Mouse (Mus musculus): ENCODE results near the gene Pdyn. TPM values are rescaled to one million over a fixed set of nuclear protein-coding genes. Genes with fewer than 3 reads are reported as not detected.

The Pdyn gene
- 20.0 and 22.0 TPM in 2 replicates for polyA plus RNA-seq (2015; fragmentation: Nextera tagmentation; extraction: Ambion mirVana)

GRCm38 (mm10) chr2:129699484-129700158 lies at the start of gene Pdyn:
Gene Pdyn (minus strand): TSS chr2:129699844.
- ATAC-seq = peak; percentile 83
- peak within 1 kb of the TSS; percentile 55 for H3K4me2 ChIP-seq (ENCODE audit: low read length)
- 9% methylated on average over 20 of the region's 20 CpGs for WGBS
- H3K27ac ChIP-seq (ENCODE audit: low read depth, low read length) = no peak within 1 kb of the TSS
- H3K9me3 ChIP-seq (ENCODE audit: control insufficient read depth, low read length) = no peaks in the 10 kb centered on the region
- H3K9ac ChIP-seq (ENCODE audit: low read depth, low read length) = peak within 1 kb of the TSS; percentile 36
- H3K27me3 ChIP-seq (replicated peaks; ENCODE audit: control insufficient read depth, insufficient read depth, low read length) = no peaks in the 10 kb centered on the region; the same call in 1 of the 2 replicates
- no peaks in the 10 kb centered on the region for H3K36me3 ChIP-seq (ENCODE audit: control insufficient read depth, insufficient read depth, low read length)
- no peaks in the 10 kb centered on the region; the same call in 1 of the 2 replicates for H3K4me1 ChIP-seq (ENCODE audit: control insufficient read depth, insufficient read depth, low read depth, low read length)
- H3K4me3 ChIP-seq (ENCODE audit: low read length) = peak within 1 kb of the TSS; percentile 28

- Histone ChIP-seq H3K9me3 (ENCODE audit: control insufficient read depth, low read length) (no peaks in the 10 kb centered on the region), H3K27me3 (replicated peaks; ENCODE audit: control insufficient read depth, insufficient read depth, low read length) (no peaks in the 10 kb centered on the region), H3K4me2 (ENCODE audit: low read length) (no peak overlapping the region), H3K9ac (ENCODE audit: low read depth, low read length) (no peak overlapping the region), H3K4me3 (ENCODE audit: low read length) (no peak overlapping the region), H3K36me3 (ENCODE audit: control insufficient read depth, insufficient read depth, low read length) (no peaks in the 10 kb centered on the region), H3K27ac (ENCODE audit: low read depth, low read length) (no peak overlapping the region), H3K4me1 (ENCODE audit: control insufficient read depth, insufficient read depth, low read depth, low read length) (no peaks in the 10 kb centered on the region)
- no peak for ATAC-seq
- 87% methylated on average over 7 of the region's 7 CpGs for WGBS
These were observed 42.4 kb upstream of the Pdyn start for GRCm38 (mm10) chr2:129742016-129742415.

GRCm38 (mm10) chr2:129740515-129740914 lies 40.9 kb upstream of the Pdyn start:
- 82% methylated on average over 3 of the region's 3 CpGs for WGBS
- no peak for ATAC-seq
- Histone ChIP-seq H3K27me3 (replicated peaks; ENCODE audit: control insufficient read depth, insufficient read depth, low read length) (no peaks in the 10 kb centered on the region), H3K27ac (ENCODE audit: low read depth, low read length) (no peak overlapping the region), H3K9ac (ENCODE audit: low read depth, low read length) (no peak overlapping the region), H3K9me3 (ENCODE audit: control insufficient read depth, low read length) (no peaks in the 10 kb centered on the region), H3K4me2 (ENCODE audit: low read length) (no peak overlapping the region), H3K4me1 (ENCODE audit: control insufficient read depth, insufficient read depth, low read depth, low read length) (no peaks in the 10 kb centered on the region), H3K36me3 (ENCODE audit: control insufficient read depth, insufficient read depth, low read length) (no peaks in the 10 kb centered on the region), H3K4me3 (ENCODE audit: low read length) (no peak overlapping the region)

GRCm38 (mm10) chr2:129734031-129734430 lies 34.4 kb upstream of the Pdyn start:
- no peaks in the 10 kb centered on the region for H3K36me3 ChIP-seq (ENCODE audit: control insufficient read depth, insufficient read depth, low read length)
- H3K27me3 ChIP-seq (replicated peaks; ENCODE audit: control insufficient read depth, insufficient read depth, low read length) = no peaks in the 10 kb centered on the region
- 92% methylated on average over 8 of the region's 8 CpGs for WGBS
- no peak overlapping the region for H3K4me2 ChIP-seq (ENCODE audit: low read length)
- H3K9me3 ChIP-seq (ENCODE audit: control insufficient read depth, low read length) = no peaks in the 10 kb centered on the region
- H3K9ac ChIP-seq (ENCODE audit: low read depth, low read length) = no peak overlapping the region
- H3K4me3 ChIP-seq (ENCODE audit: low read length) = no peak overlapping the region
- no peak for ATAC-seq
- H3K4me1 ChIP-seq (ENCODE audit: control insufficient read depth, insufficient read depth, low read depth, low read length) = no peaks in the 10 kb centered on the region
- H3K27ac ChIP-seq (ENCODE audit: low read depth, low read length) = no peak overlapping the region

GRCm38 (mm10) chr2:129729681-129730080 lies 30.0 kb upstream of the Pdyn start:
- no peaks in the 10 kb centered on the region for H3K9me3 ChIP-seq (ENCODE audit: control insufficient read depth, low read length)
- no peaks in the 10 kb centered on the region for H3K27me3 ChIP-seq (replicated peaks; ENCODE audit: control insufficient read depth, insufficient read depth, low read length)
- 83% methylated on average over 1 of the region's 1 CpGs for WGBS
- ATAC-seq = no peak
- H3K4me2 ChIP-seq (ENCODE audit: low read length) = no peak overlapping the region
- H3K9ac ChIP-seq (ENCODE audit: low read depth, low read length) = no peak overlapping the region
- H3K36me3 ChIP-seq (ENCODE audit: control insufficient read depth, insufficient read depth, low read length) = no peaks in the 10 kb centered on the region
- H3K4me3 ChIP-seq (ENCODE audit: low read length) = no peak overlapping the region
- no peaks in the 10 kb centered on the region for H3K4me1 ChIP-seq (ENCODE audit: control insufficient read depth, insufficient read depth, low read depth, low read length)
- no peak overlapping the region for H3K27ac ChIP-seq (ENCODE audit: low read depth, low read length)

GRCm38 (mm10) chr2:129715671-129716070 lies 16.0 kb upstream of the Pdyn start:
- no peaks in the 10 kb centered on the region for H3K27me3 ChIP-seq (replicated peaks; ENCODE audit: control insufficient read depth, insufficient read depth, low read length)
- H3K4me3 ChIP-seq (ENCODE audit: low read length) = no peak overlapping the region
- no peak overlapping the region for H3K4me2 ChIP-seq (ENCODE audit: low read length)
- no peaks in the 10 kb centered on the region for H3K4me1 ChIP-seq (ENCODE audit: control insufficient read depth, insufficient read depth, low read depth, low read length)
- ATAC-seq = no peak
- WGBS = 19% methylated on average over 10 of the region's 10 CpGs
- H3K9me3 ChIP-seq (ENCODE audit: control insufficient read depth, low read length) = no peaks in the 10 kb centered on the region
- no peak overlapping the region for H3K27ac ChIP-seq (ENCODE audit: low read depth, low read length)
- no peaks in the 10 kb centered on the region for H3K36me3 ChIP-seq (ENCODE audit: control insufficient read depth, insufficient read depth, low read length)
- H3K9ac ChIP-seq (ENCODE audit: low read depth, low read length) = no peak overlapping the region

- H3K9me3 ChIP-seq (ENCODE audit: control insufficient read depth, low read length) = no peaks in the 10 kb centered on the region
- H3K4me3 ChIP-seq (ENCODE audit: low read length) = no peak overlapping the region
- H3K27me3 ChIP-seq (replicated peaks; ENCODE audit: control insufficient read depth, insufficient read depth, low read length) = no peaks in the 10 kb centered on the region
- no peak overlapping the region for H3K27ac ChIP-seq (ENCODE audit: low read depth, low read length)
- WGBS = 70% methylated on average over 5 of the region's 5 CpGs
- ATAC-seq = no peak
- H3K36me3 ChIP-seq (ENCODE audit: control insufficient read depth, insufficient read depth, low read length) = no peaks in the 10 kb centered on the region
- no peak overlapping the region for H3K9ac ChIP-seq (ENCODE audit: low read depth, low read length)
- no peaks in the 10 kb centered on the region for H3K4me1 ChIP-seq (ENCODE audit: control insufficient read depth, insufficient read depth, low read depth, low read length)
- H3K4me2 ChIP-seq (ENCODE audit: low read length) = no peak overlapping the region
These were observed 13.4 kb upstream of the Pdyn start for GRCm38 (mm10) chr2:129713026-129713544.

GRCm38 (mm10) chr2:129696059-129696458 lies 3.6 kb downstream of the Pdyn start:
- no peak for ATAC-seq
- WGBS = 8% methylated on average over 4 of the region's 4 CpGs
- no peaks in the 10 kb centered on the region; the same call in 1 of the 2 replicates for H3K4me1 ChIP-seq (ENCODE audit: control insufficient read depth, insufficient read depth, low read depth, low read length)

GRCm38 (mm10) chr2:129694303-129694702 lies 5.3 kb downstream of the Pdyn start:
- Histone ChIP-seq H3K4me2 (ENCODE audit: low read length) (no peak overlapping the region), H3K27me3 (replicated peaks; ENCODE audit: control insufficient read depth, insufficient read depth, low read length) (no peaks in the 10 kb centered on the region), H3K4me3 (ENCODE audit: low read length) (no peak overlapping the region), H3K9ac (ENCODE audit: low read depth, low read length) (no peak overlapping the region), H3K4me1 (ENCODE audit: control insufficient read depth, insufficient read depth, low read depth, low read length) (no peaks in the 10 kb centered on the region; the same call in 1 of the 2 replicates), H3K9me3 (ENCODE audit: control insufficient read depth, low read length) (no peaks in the 10 kb centered on the region), H3K36me3 (ENCODE audit: control insufficient read depth, insufficient read depth, low read length) (no peaks in the 10 kb centered on the region), H3K27ac (ENCODE audit: low read depth, low read length) (no peak overlapping the region)
- 71% methylated on average over 6 of the region's 6 CpGs for WGBS
- ATAC-seq = no peak

More at GRCm38 (mm10) chr2:129696059-129696458, 3.6 kb downstream of the Pdyn start:
- no peak overlapping the region for H3K27ac ChIP-seq (ENCODE audit: low read depth, low read length)
- no peak overlapping the region for H3K9ac ChIP-seq (ENCODE audit: low read depth, low read length)
- H3K36me3 ChIP-seq (ENCODE audit: control insufficient read depth, insufficient read depth, low read length) = no peaks in the 10 kb centered on the region
- H3K4me2 ChIP-seq (ENCODE audit: low read length) = no peak overlapping the region
- H3K9me3 ChIP-seq (ENCODE audit: control insufficient read depth, low read length) = no peaks in the 10 kb centered on the region
- no peak overlapping the region for H3K4me3 ChIP-seq (ENCODE audit: low read length)
- no peaks in the 10 kb centered on the region; the same call in 1 of the 2 replicates for H3K27me3 ChIP-seq (replicated peaks; ENCODE audit: control insufficient read depth, insufficient read depth, low read length)
